Comparison of ENCODE assay signal across 18 mouse cellular contexts in the genomic region with DNA sequence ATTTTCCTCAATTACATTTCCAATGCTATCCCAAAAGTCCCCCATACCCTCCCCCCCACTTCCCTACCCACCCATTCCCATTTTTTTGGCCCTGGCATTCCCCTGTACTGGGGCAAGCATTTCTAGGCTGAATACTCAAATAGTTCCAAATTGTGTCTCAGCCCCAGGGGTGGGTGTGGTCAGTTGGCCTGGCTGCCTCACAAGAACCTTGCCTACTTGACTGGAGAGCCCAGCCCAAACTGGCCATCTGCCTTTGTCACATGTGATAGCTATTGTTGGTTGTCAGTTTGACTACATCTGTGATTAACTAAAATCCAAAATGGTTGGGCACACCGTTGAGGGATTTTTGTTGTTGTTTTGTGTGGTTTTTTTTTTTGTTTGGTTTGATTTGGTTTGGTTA. TPM values are rescaled to one million over a fixed set of nuclear protein-coding genes. Genes with fewer than 3 reads are reported as not detected.
DNase-seq lines count a peak whose midpoint lies in the region.
"Had no signal": no experiment of that assay in that cellular context is flagged by ENCODE, and none has a peak within 500 bp of the region (broad histone marks: within the 10 kb centered on the region; RNA-seq: fewer than 3 reads in every experiment).

No protein-coding gene starts in this region.

- DNase-seq in gastrocnemius, adult 18-20 months (ENCODE audit: low spot score), result peak; percentile 58
- DNase-seq in gastrocnemius, postnatal 4 days (ENCODE audit: low spot score in 2 of 2), result no peak
- peak; percentile 20 to 34 for DNase-seq in lung, adult 18-20 months
- no peak for DNase-seq in lung, postnatal 10 days
- peak; percentile 50 for DNase-seq in brain, adult 2 months (ENCODE audit: low read depth, low spot score)
- DNase-seq in ovary, postnatal 36 days (ENCODE audit: low spot score), result no peak
- DNase-seq in thymus, postnatal 10 days (ENCODE audit: low spot score in 2 of 2), result no peak
- DNase-seq: adrenal gland, adult 8-10 months; cerebellum, adult 8-10 months; heart, postnatal 4 days; kidney, adult 9 months; kidney, postnatal 10 days; layer of hippocampus, postnatal 36 days; left cerebral cortex, postnatal 4 days; liver, embryonic 13.5 days; lung, adult 2 months; right cerebral cortex, postnatal 4 days; thymus, adult 2 months had no signal

RNA-seq across cellular contexts. Expression of gene Arvcf, which starts 9.0 kb away (rescaled TPM):
- total RNA-seq in gastrocnemius, adult 18-20 months (2021), result 1 to 10 TPM; 7.7 to 8.4 TPM
- 10 to 100 TPM; 34.6 to 36.9 TPM for total RNA-seq in gastrocnemius, postnatal 4 days (2021)

RNA-seq across cellular contexts. Expression of gene Tango2, which starts 9.1 kb away (rescaled TPM):
- 10 to 100 TPM; 42.5 to 54.5 TPM for total RNA-seq in gastrocnemius, adult 18-20 months (2021)
- total RNA-seq in gastrocnemius, postnatal 4 days (2021), result 10 to 100 TPM; 18.7 to 18.8 TPM

Comparison
In these comparisons a context has a peak if more than half of its experiments do, and no peak if none do; other contexts are left out.
1. DNase-seq: peak in gastrocnemius, adult 18-20 months (single experiment), lung, adult 18-20 months (2 of 2) and brain, adult 2 months (single experiment); none in gastrocnemius, postnatal 4 days (0 of 2), lung, postnatal 10 days (single experiment), ovary, postnatal 36 days (single experiment) and thymus, postnatal 10 days (0 of 2).